Mouse (Mus musculus): ENCODE data around the gene Pank4.

Gene Pank4

DNA sequence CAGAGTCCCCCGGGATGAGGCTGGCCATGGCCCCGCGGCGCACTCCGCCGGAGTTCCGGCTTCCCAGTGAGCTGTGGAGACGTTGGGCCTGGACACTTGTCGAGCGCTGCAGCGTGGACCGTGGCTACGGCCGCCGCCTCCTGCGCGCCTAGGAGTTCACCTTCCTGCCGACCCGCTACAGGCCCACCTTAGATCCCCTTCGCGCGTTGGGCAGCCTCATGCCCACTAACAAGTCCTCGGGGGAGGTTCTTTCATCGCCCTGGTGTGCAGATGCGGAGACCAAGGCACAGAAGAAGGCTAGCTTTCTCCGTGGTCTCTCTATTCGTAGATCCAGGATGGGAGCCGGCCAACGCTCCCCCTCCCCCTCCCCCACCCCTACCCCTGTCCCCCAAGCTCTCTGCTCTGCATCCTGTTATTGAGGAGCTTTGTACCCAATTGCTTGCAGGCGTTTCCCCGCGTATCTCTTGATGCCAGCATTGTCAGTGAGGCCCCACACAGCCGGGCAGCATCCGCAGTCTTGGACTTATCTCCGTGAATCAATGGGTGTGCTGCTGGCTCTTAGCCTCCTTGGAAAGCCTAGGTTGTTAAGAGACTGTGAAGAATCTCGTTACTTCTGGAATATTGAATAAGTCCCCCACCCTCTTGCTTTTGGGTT, 785 bp downstream of the Pank4 start:
- DNase-seq (ENCODE audit: extremely low read depth, low read depth, low spot score) = no peak

DNA sequence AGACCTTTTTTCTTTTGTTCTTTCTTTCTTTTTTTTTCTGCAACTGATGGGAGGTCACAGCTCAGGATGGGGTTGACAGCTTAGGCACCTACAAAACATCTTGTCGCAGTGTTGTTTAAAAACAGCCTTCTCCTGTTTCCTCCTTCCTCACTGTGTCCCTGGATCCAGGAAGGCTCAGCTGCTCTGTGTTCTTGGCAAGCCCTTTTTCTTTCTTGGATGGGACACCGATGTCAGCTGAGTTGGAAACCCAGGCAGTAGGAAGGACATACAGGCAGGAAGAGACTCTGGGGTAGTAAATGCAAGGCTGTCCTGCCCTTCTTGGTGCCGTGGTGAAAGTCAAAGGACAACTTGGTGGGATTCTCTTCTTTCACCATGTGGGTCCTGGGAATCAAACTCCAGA, 1.9 kb downstream of the Pank4 start:
- no peak for DNase-seq (ENCODE audit: extremely low read depth, low read depth, low spot score)

GRCm38 (mm10) chr4:154967173-154967572, 3.2 kb downstream of the Pank4 start:
- DNase-seq (ENCODE audit: extremely low read depth, low read depth, low spot score) = no peak

DNA sequence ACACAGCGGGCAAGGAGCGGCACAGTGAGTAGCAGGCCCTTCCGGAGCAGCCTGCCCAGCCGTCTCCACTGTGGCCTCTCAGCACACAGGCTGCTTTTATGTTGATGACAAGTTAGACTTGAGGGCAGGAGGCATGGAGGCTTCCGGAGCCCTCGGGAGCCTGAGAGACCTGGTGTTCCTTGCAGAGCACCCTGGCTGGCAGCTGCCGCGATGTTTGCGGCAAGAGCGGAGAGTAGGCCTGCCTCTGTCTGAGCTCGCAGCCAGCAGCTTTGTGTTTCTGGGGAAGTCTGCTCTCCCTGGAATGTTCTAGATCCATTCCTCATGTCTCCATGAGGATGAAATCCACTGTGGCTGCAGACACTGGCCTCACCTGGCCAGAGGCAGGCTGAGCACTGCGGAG, 8.6 kb downstream of the Pank4 start:
- no peak for DNase-seq (ENCODE audit: extremely low read depth, low read depth, low spot score)

DNA sequence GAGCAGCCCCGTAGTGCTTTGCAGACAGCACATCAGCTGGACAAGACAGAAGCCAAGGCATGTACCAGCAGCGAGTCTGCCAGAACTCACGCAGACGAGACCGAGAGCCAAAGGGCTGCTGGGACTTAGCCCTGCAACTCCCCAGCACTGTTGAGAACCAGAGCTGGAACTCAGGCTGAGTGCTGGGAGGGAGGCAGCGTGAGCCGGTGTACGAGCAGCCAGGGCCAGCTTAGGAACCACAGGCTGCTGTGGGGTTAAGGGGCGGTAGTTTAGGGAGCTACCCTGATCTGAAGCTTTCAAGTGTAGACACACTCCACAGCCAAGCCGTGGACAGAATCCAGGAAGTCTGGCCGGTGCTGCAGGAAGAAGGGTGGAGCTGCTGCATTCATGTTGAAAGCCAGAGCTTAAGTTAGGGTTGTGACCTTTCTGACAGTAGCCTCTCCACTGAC, 10.3 kb downstream of the Pank4 start:
- DNase-seq (ENCODE audit: extremely low read depth, low read depth, low spot score) = no peak

DNA sequence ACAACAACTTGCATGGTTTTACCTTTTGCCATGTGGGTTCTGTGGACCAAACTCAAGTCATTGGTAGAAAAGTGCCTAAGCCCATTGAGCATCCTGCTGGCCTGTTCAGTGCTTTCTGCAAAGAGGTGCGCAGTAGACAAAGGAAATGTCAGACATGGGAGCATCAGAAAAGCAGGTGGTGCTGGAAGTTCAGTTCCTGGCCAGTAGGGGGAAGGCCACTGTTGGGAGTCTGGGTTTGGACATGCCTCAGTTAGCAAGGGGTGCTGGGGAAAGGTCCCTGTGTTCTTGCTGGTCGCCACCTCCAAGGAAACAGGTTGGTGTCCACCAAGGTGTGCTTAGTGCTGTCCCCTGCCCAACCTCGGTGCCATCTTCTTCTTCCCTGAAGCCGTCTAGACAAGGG, 16.2 kb downstream of the Pank4 start:
- DNase-seq (ENCODE audit: extremely low read depth, low read depth, low spot score) = no peak

DNA sequence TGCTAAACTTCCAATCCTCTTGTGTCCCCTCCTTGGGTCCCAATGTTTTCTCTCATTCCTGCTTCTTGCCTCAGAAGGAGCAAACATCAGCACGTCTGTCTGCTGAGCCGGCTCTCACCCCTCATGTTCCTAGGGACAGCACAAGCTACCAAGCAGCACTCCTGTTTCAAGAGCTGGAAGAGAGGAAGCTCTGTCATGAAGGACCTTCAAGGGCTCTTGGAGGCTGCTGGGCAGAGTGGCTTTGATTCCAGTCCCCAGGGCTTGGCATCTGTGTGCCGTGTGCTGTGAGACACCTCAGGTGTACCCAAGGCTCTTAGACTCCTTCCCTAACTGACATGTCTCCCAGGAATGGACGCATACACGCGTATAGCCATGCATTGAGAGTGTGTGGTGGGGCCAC, 17.2 kb downstream of the Pank4 start:
- DNase-seq (ENCODE audit: extremely low read depth, low read depth, low spot score) = no peak

DNA sequence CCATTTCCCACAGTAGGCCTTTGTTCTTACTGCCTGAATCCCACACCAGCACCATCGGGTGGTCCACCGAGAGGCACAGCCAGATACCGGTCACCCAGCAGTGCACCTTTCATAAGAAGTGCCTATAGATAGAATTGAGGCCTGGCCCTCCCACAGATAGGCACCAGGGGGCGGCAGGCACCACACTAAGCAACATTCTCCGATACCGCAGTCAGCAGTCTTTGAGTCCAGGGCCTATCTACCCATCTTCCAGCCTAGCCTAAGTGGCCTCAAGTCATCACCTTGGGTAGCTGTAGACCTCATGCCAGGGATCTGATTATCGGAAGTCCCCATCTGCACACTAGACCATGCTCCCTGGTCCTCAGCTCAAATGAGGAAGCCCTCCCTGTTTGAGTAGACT, 17.6 kb downstream of the Pank4 start:
- no peak for DNase-seq (ENCODE audit: extremely low read depth, low read depth, low spot score)

GRCm38 (mm10) chr4:154982247-154983120, 18.6 kb downstream of the Pank4 start:
- no peak for DNase-seq (ENCODE audit: extremely low read depth, low read depth, low spot score)

- DNase-seq (ENCODE audit: extremely low read depth, low read depth, low spot score) = no peak
Measured at GRCm38 (mm10) chr4:154983767-154984166, 19.8 kb downstream of the Pank4 start.

- no peak for DNase-seq (ENCODE audit: extremely low read depth, low read depth, low spot score)
Measured at GRCm38 (mm10) chr4:154985151-154985777, 21.3 kb downstream of the Pank4 start.

- DNase-seq (ENCODE audit: extremely low read depth, low read depth, low spot score) = no peak
Measured at GRCm38 (mm10) chr4:154986096-154986495, 22.2 kb downstream of the Pank4 start.

DNA sequence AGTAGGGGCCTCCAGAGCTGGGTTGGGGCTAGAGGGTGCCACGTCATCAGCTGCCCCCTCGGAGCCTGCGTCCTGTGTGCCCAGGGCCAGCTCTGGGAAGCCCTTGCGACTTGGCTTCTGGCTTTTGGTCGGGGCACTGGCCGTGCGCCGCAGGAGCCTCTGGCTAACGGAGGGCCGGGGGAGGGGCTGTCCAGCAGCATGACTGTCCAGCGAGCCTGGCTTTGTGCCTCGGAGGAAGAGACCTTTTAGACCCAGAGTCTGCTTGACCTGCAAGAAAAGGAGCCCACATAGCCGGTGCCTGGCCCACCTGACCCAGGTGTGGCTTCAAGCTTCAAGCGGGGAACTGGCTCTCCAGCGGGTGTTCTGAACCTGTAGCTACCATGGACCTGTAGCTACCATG, 22.8 kb downstream of the Pank4 start:
- DNase-seq (ENCODE audit: extremely low read depth, low read depth, low spot score) = no peak

DNA sequence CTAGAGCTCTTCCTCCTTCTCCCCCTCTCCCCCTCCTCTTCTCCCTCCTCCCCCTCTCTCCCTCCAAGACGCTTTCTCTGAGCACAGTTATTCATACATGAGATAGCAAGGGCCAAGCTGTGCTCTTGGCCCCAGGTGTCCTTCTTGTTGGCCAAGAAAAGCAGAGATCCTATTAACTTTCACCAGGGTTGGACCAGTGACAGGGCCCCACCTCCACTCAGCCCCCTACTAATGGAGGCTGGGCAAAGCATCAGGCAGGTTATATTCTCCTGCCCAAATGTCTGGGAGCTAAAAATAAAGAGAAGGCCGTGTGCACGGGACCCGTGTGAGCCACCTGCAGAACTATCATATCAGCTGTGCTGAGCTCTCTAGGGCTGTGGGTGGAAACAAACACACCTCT, 31.0 kb downstream of the Pank4 start:
- DNase-seq (ENCODE audit: extremely low read depth, low read depth, low spot score) = no peak

GRCm38 (mm10) chr4:154996572-154997154, 32.7 kb downstream of the Pank4 start:
- DNase-seq (ENCODE audit: extremely low read depth, low read depth, low spot score) = no peak

- no peak for DNase-seq (ENCODE audit: extremely low read depth, low read depth, low spot score)
Measured at GRCm38 (mm10) chr4:154999379-154999778, 35.5 kb downstream of the Pank4 start.

- no peak for DNase-seq (ENCODE audit: extremely low read depth, low read depth, low spot score)
Measured at GRCm38 (mm10) chr4:155005278-155005677, 41.4 kb downstream of the Pank4 start.

- DNase-seq (ENCODE audit: extremely low read depth, low read depth, low spot score) = no peak
Measured at GRCm38 (mm10) chr4:155006296-155006695, 42.4 kb downstream of the Pank4 start.

- no peak for DNase-seq (ENCODE audit: extremely low read depth, low read depth, low spot score)
Measured at GRCm38 (mm10) chr4:155007641-155008040, 43.7 kb downstream of the Pank4 start.

GRCm38 (mm10) chr4:155008075-155008474, 44.2 kb downstream of the Pank4 start:
- DNase-seq (ENCODE audit: extremely low read depth, low read depth, low spot score) = no peak

DNA sequence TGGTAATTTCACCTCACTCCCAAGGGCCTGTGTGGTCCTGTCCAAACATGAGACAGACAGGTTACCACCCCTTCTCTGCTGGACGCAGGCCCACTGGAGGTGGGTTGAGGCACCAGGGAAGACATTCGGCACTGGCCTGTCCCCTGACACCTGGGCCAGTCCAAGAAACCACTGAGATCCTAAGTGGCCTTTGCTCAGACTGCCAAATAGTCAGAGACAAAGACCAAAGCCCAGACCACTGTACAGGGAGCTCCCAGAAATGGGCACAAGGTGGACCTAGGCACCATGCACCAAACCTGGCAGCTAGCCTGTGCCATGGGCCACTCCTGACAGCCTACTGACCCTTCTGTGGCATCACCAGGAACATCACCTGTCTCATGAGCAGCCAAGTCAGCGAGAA, 45.3 kb downstream of the Pank4 start:
- DNase-seq (ENCODE audit: extremely low read depth, low read depth, low spot score) = no peak

DNA sequence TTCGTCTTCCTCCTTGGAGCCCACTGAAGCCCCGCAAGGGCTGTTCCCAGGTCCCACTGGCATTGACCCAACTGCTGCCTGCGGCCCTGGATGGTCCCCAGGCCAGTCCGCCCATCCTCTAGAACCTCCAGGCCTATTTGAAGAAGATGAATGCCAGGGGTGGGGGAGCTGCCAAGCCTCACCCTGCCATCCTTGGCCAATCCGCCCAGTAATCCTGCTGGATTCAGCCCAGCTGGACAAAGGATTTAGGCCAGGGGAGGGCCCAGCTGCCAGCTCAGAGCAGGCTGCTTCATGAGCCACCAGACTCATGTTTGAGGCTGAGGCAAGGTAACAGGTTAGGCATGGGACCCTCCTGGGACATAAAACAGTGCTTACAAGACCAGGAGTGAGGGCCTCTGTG, 46.9 kb downstream of the Pank4 start:
- DNase-seq (ENCODE audit: extremely low read depth, low read depth, low spot score) = no peak

Data from fat pad, adult 2 months (tissue).